Mouse (Mus musculus) cerebellum, adult 2 months (tissue): ENCODE measurements around the gene Adss. TPM values are rescaled to one million over a fixed set of nuclear protein-coding genes. Genes with fewer than 3 reads are reported as not detected.

Experiments
- DNase-seq, 2 experiments: peaks; one replicate each; pipeline ENCODE4 v3.0.0; 2021
- H3K27ac ChIP-seq: fragments of 200-500 bp; 2 replicates; pipeline ENCODE4 v1.5.1; 2012; ENCODE audit warnings: low read length, control low read depth, inconsistent platforms; ENCODE audit not compliant: insufficient read depth
- H3K27me3 ChIP-seq: fragments of 200-500 bp; 2 replicates; pipeline ENCODE4 v1.6.1; 2012; ENCODE audit warnings: inconsistent platforms, mild to moderate bottlenecking, low read length, moderate library complexity; ENCODE audit not compliant: control insufficient read depth, insufficient read depth
- H3K4me1 ChIP-seq: fragments of 200-500 bp; 2 replicates; pipeline ENCODE4 v1.6.1; 2011; ENCODE audit warnings: low read length; ENCODE audit not compliant: control insufficient read depth, insufficient read depth
- H3K4me3 ChIP-seq: fragments of 200-500 bp; replicated peaks from 2 replicates; pipeline ENCODE3; 2011; ENCODE audit warnings: mild to moderate bottlenecking, low read depth, low read length, control low read depth; ENCODE audit not compliant: insufficient read depth
- CTCF ChIP-seq: fragments of 200-500 bp; IDR thresholded peaks from 2 replicates; pipeline ENCODE4 v1.5.1; 2011; ENCODE audit warnings: low read depth, mild to moderate bottlenecking, control low read depth, low read length, moderate library complexity, borderline replicate concordance; ENCODE audit not compliant: insufficient read depth
- POLR2A ChIP-seq: fragments of 200-500 bp; IDR thresholded peaks from 2 replicates; pipeline ENCODE4 v1.6.1; 2011; ENCODE audit warnings: low read length, control low read depth, borderline replicate concordance; ENCODE audit not compliant: insufficient read depth
- WGBS: fragments of 180-500 bp; shearing (Covaris S2); methylation state at CpG from one replicate; pipeline ENCODE4 v1.1.7; 2018; 5-methylcytosine and 5-hydroxymethylcytosine counted together
- polyA plus RNA-seq: library from polyadenylated mRNA; depleted of rRNA; stranded (reverse); fragments of >200 nt; gene quantifications from 2 replicates; pipeline ENCODE4 v1.2.3, GENCODE M21; 2012; rRNA removed

The Adss gene
- polyA plus RNA-seq, 1 experiment, result 48.1 TPM

DNA sequence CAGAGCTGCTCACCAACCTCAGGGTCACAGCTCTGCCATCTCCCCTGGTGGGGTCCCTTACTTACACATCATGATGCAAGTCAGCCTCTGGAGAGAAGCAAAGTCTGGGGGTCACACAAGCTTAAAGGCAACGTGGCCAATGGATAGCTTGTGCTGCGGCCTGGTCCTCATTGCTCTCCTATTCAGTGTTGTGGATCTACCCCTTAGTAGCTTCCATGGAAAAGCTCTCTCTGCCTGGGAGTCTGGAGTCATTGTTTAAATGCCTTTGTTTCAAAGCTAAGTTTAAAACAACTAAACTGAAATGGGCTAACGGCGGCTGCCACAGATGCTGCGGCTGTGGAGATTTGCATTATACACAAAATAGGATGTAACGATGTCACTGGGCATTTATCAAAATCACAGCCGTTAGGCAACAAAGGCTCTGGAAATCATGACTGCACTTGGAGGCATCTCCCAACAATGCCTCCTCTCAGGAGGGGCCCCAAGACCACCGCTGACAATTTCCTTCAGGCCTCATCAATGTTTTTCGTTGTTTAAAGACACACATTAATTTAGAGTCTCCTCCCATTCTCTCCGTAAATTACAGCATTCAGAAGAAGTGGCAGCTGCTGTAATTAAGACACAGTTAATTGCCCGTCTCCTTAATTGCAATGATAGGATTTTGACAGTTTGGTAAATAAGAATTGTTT is 77.8 kb downstream of the Adss start:
- no peak for TF ChIP-seq CTCF
- no peak for TF ChIP-seq POLR2A
- 52% methylated on average over 11 of the region's 11 CpGs for WGBS
- Histone ChIP-seq H3K27me3 (no peaks in the 10 kb centered on the region; the same call in 1 of the 2 replicates), H3K4me3 (no peak overlapping the region), H3K27ac (no peak overlapping the region), H3K4me1 (no peaks in the 10 kb centered on the region)
- DNase-seq, result no peak

DNA sequence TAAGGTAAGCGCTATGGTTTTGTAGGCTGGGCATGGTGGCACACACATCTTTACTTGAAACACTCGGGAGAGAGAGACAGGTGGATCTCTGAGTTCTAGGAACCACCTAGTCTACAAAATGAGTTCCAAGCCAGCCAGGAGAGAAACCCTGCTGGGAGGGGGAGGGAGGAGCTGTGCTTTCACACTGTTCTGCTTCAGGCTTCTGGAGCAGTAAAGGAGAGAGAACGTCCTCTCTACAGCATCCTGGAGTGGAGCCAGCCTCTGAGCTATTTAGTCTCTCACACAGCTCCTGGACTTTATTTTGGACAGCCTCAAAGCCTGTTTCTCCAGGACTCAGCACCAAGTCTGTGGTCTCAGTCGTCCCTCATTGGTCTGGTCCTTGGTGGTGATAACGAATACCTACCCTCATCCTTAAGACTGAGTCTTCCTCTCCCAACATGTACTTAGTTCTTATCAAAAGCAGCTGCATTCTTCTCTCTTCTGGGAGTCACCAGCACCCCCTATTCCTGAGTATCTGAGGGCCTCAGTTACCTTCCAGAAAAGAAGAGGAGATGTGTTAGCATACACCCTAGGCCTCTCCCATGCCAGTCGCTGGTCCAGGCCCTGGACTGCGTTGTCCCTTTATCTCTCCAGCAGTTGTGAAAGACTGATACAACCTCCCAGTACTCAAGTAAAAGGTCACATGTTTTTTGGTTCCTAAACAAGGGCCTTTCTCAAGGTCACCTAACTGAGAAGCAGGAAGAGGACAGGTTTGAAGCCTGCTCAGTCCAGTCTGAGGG is 79.1 kb downstream of the Adss start:
- no peak overlapping the region for H3K27ac ChIP-seq
- TF ChIP-seq POLR2A (no peak), CTCF (no peak)
- H3K4me1 ChIP-seq, result no peaks in the 10 kb centered on the region
- WGBS, result 62% methylated on average over 7 of the region's 7 CpGs
- no peak overlapping the region for H3K4me3 ChIP-seq
- DNase-seq, result no peak
- no peaks in the 10 kb centered on the region; the same call in 1 of the 2 replicates for H3K27me3 ChIP-seq

GRCm38 (mm10) chr1:177716448-177716847 is 79.9 kb downstream of the Adss start:
- Histone ChIP-seq H3K4me1 (no peaks in the 10 kb centered on the region), H3K27me3 (no peaks in the 10 kb centered on the region; the same call in 1 of the 2 replicates), H3K4me3 (no peak overlapping the region), H3K27ac (no peak overlapping the region)
- WGBS, result 91% methylated on average over 3 of the region's 3 CpGs
- no peak for DNase-seq
- TF ChIP-seq CTCF (no peak), POLR2A (no peak)

DNA sequence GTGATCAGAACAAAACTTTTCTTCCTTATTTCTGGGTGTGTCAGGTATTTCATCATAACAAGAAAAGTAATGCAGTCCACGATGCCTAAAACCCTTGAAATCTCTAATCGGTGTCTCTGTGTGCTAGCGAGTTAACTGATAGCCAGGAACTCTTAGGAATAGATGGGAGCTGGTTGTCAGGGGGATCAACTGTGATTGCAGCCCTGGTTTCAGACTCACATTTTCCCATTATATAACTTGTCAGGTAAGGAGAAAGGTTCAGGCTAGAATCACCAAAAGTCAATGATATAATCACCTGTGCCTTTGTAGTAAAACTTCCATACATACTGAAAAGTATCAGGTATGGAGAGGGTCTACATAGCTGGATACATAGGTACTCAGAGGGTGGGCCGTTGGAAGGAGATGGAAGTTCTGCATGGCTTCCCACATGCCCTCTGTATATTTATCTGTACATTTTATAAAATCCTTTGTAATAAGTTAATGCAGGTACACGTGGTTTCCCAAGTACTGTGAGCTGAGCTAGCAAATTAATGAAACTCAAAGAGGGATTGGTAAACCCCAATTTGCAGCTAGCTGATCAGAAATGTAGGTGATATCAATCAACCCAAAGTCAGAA is 81.8 kb downstream of the Adss start:
- 93% methylated on average over 5 of the region's 5 CpGs for WGBS
- no peaks in the 10 kb centered on the region for H3K4me1 ChIP-seq
- no peak overlapping the region for H3K4me3 ChIP-seq
- no peak overlapping the region for H3K27ac ChIP-seq
- no peaks in the 10 kb centered on the region; the same call in 1 of the 2 replicates for H3K27me3 ChIP-seq
- TF ChIP-seq CTCF (no peak), POLR2A (no peak)
- no peak for DNase-seq

DNA sequence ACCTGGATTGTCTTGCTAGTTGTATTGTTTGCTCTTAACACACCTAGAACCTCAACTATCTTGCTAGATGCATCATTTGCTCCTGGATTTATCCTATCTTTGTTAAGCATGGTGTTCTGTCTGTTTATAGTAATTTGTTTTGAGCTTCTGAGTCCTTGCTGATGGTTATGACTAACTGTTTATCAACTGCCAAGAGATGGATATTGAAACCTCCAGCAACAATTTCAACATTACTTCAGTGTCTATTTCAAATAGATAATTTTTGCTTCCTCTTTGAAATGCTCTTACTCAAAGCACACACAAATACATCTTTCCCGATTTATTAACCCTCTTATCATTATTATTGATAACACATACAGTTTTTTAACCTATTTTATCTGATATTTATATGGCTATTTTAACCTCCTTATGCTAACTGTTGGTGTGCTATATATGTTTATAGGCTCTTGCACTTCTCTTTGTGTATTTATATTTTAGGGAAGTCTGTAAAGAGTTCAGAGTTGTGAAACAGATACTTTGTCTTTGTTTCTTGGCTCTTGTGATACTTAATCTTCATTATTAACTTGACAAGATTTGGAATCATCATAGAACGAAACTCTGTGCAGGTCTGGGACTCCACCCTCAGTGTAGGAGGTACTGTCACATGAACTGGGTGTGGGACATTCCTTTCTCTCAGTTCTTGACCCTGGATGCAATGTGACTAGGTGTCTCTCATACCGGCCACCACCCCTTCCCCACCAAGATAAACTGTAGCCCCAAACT is 82.5 kb downstream of the Adss start:
- no peaks in the 10 kb centered on the region for H3K4me1 ChIP-seq
- DNase-seq, result no peak
- WGBS, result 86% methylated on average over 3 of the region's 3 CpGs
- H3K27me3 ChIP-seq, result no peaks in the 10 kb centered on the region; the same call in 1 of the 2 replicates
- no peak overlapping the region for H3K4me3 ChIP-seq
- no peak for TF ChIP-seq CTCF
- no peak for TF ChIP-seq POLR2A
- no peak overlapping the region for H3K27ac ChIP-seq

Other genes with a start within 250 kb of the Adss start
- gene 1700016C15Rik, start 66.7 kb downstream of the Adss start, polyA plus RNA-seq, result not detected in 2 replicates
- 1.7 and 1.9 TPM in 2 replicates for gene Catspere2, start 186.9 kb upstream of the Adss start, polyA plus RNA-seq